Mouse (Mus musculus) R1 (cell line): ENCODE measurements at regions not wholly inside any gene's neighbourhood (a gene's known extent, or its start where the extent isn't known, plus 50 kb on each side); places are given as distances from the start of the nearest gene placed in this dataset.
A peak's percentile ranks its signal among the peaks of the same experiment; 100 is the strongest.
"Not testable (repeated sequence)": the region's sequence is repeated elsewhere in the genome, so short reads cannot be mapped to it uniquely, and the experiment has no call there.

Source experiments
- DNase-seq: peaks from one replicate; pipeline ENCODE4 v3.0.0-alpha.2; 2018; ENCODE audit warnings: low read depth, low spot score

DNA sequence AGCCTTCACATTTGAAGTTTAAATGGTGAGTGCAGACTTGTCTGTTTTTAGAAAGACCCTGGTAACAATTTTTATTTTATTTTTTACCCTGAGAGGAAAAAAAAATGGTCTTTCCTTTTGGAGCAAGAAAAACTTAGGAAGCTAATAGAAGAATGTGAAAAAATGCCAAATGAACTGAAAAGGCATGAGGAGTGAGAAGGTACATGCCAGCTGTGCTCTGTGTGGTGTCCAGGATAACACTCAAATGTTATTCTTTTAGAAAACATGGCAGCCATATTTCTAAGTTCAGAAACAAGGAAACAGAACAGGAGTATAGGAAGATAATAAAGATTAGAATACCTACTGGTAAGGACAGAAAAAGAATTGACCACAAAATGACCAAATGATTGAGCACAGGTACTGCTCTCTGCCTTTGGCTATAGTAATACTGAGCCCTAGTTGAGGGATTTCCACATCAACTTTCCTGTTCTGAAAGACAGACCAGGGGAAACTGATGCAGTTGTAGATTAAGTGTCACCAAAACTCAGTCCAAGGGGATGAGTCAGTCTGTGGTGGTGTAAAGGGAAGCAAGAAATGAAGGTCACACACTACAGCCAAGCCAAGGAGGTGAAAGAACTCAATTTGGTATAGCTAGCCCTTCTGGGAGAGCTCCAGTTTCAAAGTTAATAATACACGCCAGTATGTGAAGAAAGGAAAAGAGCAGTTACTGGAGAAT is 758.5 kb downstream of the Robo2 start:
- DNase-seq: no peak

- peak; percentile 55 for DNase-seq
Measured at GRCm38 (mm10) chr16:73647201-73647782, 764.3 kb downstream of the Robo2 start.

DNA sequence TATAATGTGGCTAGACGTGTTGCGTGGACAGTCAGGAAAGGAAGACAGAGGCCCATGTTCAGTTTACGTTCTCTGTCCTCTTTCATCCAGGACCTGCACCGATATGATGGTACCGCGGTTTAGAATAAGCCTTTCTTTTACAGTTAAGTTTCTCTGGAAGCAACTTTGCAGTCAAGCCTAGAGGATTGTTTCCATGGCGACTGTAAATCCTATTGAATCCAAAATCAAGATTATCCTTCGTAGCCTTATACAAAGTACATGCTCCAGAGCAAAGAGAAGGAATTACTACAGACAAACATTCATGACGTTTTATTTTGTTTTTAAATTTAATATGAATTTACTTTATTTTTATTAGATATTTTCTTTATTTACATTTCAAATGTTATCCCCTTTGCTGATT is 798.6 kb downstream of the Robo2 start:
- DNase-seq: no peak

GRCm38 (mm10) chr16:73591421-73591820 is 820.2 kb downstream of the Robo2 start:
- no peak for DNase-seq

DNA sequence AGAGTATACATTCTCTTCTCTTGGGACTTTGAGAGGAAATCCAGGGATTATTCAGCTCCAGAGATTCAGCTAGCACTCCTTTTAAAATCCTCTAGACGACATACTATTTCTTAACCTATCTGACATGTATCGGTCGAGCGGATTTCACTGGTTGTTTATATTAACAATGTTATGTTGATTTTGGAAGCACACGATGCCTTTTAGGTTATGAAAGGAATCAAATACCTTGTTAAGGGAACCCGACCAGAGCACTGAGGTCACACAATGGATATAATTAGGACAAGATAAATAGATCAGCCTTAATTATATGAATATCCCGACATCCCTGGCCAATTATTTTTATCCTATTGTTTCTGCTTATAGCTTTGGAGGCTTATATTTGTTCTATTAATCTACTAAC is 850.4 kb downstream of the Robo2 start:
- DNase-seq: no peak

DNA sequence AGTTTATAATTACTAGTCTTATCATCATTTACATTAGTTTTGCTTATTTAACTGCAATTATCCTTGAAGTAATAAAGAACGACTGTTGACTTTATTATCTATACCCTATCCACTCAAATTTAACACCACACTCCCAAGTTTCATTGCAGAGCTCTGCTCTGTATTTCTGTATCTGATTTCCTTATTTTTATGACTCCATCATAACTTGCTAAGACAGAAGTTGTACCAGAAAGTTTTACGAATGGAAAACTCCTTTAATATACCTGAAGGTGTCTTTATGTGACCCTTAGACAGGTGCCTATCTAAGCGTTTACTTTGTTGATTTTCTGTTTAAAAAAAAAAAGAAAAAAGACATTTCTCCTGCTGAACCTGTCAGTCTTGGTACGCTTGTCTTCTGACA is 854.7 kb downstream of the Robo2 start:
- no peak for DNase-seq

DNA sequence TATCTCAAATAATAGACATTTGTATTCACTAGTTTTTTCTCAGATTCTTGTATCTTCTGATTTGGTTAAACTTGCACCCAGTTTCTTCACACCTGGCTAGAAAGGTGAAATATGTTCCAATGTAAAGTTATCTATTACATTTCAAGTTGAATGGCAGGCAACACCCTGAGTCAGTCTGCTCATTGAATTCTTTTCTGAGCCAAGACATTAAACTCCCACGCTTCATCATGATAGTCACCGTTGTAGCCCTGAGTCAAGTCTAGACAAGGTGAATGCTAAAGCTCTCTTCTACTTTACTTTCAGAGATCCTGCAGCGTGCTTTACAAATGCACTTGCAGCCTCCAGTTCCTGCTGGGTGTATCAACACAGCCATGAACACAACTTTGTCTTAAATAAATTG is 868.0 kb downstream of the Robo2 start:
- no peak for DNase-seq

DNA sequence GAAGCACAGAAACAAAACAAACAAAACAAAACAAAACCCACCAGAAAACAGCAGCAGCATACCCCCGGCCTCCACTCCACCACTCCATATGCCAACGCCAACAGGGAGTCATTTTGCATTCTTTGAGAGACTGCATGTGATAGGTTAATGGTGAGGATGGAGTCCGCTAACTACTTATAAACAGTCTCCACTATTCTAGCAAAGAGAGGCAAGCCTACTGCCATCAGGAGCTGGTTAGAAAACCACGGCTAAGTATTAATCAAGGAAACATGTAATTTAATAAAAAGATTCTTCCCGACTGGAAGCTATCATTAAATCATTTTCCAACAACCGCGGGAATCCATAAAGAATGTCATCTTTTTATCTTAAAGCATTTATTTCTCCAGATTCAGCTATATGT is 873.6 kb downstream of the Robo2 start:
- DNase-seq: no peak

- DNase-seq: no peak
Measured at GRCm38 (mm10) chr16:73537541-73537940, 874.1 kb downstream of the Robo2 start.

GRCm38 (mm10) chr16:73530191-73530590 is 881.4 kb downstream of the Robo2 start:
- DNase-seq: peak; percentile 45

- not testable (repeated sequence) for DNase-seq
Measured at GRCm38 (mm10) chr16:73522931-73523330, 888.7 kb downstream of the Robo2 start.

DNA sequence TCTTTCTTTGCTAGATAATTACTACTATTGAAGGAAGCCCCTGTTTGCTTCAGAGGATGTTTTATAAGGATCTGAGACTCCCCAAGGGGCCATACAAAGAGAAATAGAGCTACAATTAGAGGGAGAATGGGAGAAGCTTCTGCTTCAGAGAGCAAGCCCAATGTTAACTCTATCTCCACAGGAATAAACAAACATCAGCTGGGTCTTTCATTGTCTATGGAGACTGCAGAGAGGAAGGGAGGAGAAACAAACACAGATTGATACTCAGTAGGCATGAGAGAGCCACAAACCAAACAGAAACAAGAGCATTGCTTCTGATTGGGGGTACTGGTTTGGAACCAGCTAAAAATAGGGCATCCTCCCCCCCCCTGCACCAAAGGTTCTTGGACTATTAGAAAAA is 906.9 kb downstream of the Robo2 start:
- peak; percentile 27 for DNase-seq

DNA sequence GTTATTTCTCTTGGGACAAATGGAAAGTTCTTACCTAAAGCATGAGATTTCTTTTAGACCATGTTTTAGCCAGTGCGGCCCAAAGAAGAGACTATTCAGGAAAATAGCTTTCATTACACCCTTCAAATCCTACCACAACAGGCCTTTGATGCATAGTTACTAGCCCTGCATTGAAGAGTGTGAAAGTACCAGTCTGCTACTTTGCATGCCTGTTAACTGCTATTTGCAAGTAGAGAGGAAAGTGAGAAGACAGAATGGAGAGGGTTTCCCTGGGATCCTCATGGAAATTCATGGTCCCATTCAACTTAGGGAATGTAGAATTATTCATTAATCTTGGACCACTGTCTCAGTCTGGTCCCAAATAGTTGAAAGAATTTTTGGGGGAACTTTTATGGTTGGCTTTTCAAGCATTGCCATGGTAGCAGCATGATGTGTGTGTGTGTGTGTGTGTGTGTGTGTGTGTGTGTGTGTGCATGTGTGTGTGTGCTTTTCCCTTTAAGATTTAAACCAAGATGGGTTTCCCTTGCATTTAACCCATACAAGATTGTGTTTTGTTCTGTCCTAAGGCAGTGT is 912.9 kb downstream of the Robo2 start:
- DNase-seq: no peak

DNA sequence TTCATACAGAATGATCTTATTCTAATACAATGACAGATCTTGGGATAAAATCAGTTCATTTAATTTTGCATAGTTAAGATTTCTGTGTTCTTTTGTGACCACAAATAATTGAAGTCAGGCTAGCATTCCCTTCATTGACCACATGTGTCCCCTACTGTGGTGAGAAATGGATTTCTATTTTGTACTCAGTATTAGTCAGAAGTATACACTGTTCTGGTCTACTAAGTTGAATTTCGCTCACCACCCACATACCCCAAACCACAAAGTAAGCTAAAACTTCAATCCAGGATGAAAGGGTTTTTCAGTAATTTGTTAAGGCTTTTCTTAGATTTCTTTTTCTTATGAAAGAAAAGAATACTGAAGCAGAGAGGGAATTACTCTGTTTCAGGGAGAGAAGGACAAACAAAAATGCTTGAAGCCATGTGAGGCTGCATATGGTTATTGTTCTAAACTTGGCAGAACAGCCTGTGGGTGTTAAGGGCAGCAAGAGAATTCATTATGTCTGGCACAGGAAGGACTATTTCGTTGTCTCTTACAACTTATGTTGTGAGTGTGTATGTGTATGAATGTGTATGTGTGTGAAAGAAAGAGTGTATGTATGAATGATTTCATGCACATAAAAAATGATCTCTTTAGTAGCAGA is 928.3 kb downstream of the Robo2 start:
- DNase-seq: no peak

- DNase-seq: no peak
Measured at GRCm38 (mm10) chr16:73482176-73482575, 929.4 kb downstream of the Robo2 start.

GRCm38 (mm10) chr16:73473502-73473901 is 938.1 kb downstream of the Robo2 start:
- DNase-seq: no peak

DNA sequence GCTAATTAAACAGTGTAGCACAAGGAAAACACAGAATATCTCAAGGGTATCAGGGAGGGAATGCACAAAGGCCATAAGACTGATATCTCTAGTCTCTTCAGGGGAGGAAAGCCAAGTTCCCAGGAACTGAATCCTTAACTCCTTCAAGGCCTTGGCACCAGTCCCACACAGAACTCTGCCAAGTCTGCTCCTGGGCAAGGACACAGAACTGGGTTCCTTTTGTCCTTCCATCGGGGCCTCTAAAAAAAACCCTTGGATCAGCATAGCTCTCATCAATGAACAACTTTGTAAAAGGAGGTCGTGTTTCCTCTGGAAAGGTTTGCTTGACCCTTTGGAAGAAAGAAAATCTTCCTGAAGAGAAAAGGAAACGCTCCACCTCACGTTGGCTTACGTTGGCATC is 940.1 kb downstream of the Robo2 start:
- DNase-seq: no peak

- peak; percentile 47 for DNase-seq
Measured at GRCm38 (mm10) chr16:73470535-73470934, 941.1 kb downstream of the Robo2 start.

DNA sequence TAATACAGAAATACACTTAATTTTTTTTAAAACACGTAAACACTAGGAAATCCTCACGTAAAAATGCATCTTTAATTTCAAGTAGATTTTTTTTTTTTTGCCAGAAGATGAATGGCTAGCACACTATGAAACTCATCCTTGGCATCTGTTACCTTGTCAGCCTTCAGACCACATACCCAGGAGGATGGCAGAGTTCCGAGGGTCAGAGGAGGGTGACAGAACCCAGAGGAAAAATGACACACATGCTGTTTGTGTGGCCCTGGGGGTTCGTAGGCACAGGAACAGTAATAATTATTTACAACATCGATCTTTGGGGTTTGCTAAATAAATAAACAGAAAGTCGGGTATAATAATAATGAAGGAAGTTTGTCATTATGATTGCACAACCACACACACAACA is 945.3 kb downstream of the Robo2 start:
- no peak for DNase-seq

DNA sequence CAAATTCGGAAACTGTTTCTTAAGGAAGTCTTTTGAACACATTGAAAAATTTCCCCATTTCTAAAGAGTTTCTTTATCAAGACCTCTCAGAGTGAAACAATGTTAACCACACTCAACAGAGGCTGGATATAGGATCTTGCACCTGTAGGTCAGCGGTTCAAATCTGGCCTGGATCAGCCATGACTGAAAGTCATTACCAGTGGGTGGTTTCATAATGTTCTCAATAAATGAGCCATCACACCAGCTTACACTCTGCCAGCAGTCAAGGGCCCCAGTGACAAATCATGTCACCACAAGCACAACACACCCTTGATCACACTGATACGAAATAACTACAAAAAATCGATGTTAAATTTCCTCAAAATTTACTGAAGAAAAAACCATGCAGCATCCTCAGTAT is 949.1 kb downstream of the Robo2 start:
- no peak for DNase-seq

- no peak for DNase-seq
Measured at GRCm38 (mm10) chr16:73450634-73451245, 960.9 kb downstream of the Robo2 start.

DNA sequence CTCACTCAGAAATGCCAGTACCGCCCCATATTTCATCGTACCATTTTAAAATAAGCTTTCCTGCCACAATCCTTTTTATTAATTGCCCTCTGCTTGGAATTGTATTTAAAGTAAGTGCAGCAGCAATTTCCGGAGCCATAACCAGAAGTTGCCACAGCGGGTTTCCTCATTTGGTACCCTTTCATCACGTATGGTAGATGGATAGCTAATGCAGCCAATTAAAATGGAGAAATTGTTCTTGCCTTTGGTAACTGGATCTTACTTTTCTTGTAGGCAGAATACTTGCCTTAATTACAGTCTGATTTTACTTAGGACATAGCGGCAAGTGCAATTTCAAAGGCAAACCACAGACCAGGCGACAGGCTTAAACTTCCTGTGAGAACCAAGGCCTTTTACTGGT is 961.8 kb downstream of the Robo2 start:
- no peak for DNase-seq
